Mouse (Mus musculus) adrenal gland, adult (tissue): ENCODE data around the gene Ptprg.
"Not testable (repeated sequence)": the region's sequence is repeated elsewhere in the genome, so short reads cannot be mapped to it uniquely, and the experiment has no call there.

Experiments used
- DNase-seq, 2 experiments: peaks; one replicate each; pipeline ENCODE4 v3.0.0; 2022 to 2023; ENCODE audit warnings: low spot score in 1 of 2; ENCODE audit not compliant: inconsistent age in 2 of 2

Ptprg gene

DNA sequence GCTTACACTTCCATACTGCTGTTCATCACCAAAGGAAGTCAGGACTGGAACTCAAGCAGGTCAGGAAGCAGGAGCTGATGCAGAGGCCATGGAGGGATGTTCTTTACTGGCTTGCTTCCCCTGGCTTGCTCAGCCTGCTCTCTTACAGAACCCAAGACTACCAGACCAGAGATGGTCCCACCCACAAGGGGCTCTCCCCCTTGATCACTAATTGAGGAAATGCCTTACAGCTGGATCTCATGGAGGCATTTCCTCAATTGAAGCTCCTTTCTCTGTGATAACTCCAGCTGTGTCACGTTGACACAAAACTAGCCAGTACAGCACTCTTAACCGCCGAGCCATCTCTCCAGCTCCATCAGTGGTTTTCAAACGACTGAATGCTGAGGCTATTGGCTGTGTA is 261.5 kb downstream of the Ptprg start:
- DNase-seq, result not testable (repeated sequence)

DNA sequence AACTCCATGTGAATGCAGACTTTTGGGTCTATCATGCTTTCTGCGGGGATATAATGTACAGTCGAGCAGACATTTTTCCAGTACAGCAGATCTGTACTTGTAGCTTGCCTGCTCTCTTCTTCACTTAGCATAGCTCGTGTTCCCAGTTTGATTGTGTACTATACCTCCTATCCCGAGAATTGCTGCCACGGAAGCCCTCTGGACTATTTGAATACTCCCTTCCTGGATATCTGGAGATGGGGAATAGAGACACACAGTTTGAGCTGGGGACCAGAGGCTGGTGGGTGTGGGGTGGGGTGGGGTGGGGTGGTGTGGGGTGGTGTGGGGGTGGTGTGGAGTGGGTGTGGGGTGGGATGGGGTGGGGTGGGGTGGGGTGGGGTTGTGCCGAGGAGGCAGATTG is 263.9 kb downstream of the Ptprg start:
- DNase-seq, result no peak

DNA sequence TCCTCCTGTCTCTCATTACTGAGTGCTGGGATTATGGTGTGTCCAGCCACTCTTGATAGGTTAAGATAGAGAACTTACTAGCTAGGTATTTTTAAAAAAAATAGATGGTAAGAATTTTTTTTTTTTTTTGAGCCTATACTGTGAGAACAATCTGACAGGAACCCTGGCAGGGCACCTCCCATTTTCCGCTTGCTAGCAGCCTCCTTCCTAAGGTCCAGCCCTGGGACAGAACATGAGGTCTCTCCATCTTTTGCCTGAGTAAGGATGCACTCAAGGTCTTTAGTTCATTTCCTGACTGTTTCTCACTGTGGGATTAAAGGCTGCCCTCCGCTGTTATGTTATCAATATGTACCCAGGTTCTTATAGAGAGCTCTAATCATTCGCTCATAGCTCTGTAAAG is 264.7 kb downstream of the Ptprg start:
- no peak for DNase-seq

DNA sequence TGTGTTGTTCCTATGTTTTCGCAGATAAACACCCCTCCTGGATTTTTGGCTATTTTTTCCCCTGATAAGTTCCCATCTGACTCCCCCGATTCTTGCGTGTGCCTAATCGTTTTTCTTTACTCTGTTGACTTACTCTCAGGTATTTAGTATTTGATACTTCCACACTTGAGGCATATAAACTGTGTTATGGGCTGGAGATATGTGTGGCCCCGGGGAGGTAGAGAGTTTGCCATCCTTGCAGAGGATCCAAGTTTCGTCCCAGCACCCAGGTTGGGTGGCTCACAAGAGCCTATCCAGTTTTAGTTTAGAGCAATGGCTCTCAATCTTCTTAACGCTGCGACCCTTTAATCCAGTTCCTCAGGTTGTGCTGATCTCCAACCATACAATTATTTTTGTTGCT is 265.4 kb downstream of the Ptprg start:
- DNase-seq, result no peak

DNA sequence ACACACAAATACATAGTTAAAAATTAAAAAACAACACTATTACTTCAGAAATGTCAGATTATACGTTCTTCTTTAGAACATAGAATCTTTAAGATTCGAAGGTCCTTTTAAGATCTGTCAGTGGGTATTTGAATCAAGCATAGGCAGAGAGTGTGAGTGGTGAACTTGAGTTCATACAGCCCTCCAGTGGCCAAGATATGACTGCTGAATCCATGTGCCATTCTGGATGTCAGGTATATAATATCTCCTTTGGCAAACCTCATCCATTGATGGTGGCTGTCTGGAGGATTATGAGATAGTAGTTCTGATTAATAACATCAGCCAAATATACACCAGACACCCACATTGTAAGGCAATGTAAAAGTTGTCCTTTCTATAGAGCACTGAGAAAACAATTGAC is 266.0 kb downstream of the Ptprg start:
- no peak for DNase-seq

DNA sequence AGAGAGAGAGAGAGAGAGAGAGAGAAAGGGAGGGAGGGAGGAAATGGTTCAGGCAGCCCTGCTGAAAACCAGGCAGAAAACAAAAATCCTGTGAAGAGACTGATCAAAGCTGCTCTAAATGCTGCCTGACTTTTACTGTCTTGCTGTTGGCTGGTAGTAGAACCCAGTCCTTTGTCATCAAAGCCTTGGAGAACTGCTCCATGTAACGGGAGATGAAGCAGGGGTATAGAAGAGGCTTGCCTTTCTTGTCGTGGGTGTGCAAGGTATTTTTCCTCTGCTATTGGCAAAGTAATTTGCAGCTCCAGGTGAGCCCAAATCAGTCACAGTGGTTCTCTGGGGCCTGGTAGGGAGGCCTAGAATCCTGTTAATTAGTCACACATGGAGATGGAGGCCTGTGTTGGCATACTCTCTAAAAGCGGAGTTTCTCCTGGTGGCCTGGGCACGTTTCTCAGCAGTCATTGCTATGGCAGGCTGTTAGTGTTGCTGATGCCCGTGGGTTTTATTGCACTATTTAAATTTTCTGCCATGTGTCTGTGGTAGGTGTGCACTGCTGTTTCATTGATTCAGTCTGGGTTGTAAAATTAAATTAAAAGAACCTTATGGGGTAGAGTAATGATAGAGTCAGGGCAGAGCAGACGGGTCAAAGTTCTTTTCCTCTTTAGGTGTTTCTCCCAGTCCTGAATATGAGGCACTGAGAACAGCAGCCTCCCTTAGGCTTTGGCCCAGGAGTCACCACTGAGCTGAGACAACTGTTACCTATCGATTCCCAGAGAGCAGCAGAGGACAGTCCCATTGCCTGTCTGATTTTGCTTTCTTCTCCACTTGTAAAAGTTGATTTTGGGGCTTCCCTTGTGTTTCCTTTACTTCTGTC is 269.7 kb downstream of the Ptprg start:
- no peak for DNase-seq

DNA sequence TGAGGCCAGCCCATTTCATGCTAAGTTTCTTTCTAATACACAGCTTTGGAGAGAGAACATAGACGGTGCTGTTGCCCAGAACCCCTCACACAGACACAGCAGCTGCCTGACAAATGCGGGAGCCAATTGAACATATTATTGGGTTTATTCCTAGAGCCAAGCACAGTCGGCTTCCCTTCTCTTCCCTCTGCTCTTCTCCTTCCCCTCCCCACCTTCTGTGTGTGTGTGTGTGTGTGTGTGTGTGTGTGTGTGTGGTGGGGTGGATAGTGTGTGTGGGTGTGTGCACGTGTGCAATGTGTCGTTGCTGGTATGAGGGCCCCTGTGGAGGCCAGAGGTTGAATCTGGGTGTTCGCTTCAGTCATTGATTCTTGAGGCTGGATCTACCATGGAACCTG is 270.4 kb downstream of the Ptprg start:
- no peak for DNase-seq

DNA sequence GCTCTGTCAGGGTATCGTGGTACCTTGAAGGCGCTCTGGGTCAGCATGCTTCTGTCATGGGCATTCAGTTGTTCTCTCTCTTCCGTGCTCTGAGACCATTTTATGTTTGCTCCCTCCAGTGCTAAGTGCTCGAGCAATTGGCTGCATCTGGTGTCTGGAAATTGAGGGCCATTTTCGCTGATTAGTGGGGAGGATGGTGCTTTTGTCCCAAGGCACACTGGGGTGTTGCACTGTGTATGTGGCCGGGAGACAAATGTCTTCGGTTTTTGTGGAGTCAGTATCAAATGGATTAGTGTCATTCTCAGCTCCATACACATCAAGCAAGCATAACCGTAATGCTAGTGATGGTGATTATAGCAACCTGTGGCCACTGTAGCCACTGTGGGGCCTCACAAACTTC is 271.6 kb downstream of the Ptprg start:
- no peak for DNase-seq

DNA sequence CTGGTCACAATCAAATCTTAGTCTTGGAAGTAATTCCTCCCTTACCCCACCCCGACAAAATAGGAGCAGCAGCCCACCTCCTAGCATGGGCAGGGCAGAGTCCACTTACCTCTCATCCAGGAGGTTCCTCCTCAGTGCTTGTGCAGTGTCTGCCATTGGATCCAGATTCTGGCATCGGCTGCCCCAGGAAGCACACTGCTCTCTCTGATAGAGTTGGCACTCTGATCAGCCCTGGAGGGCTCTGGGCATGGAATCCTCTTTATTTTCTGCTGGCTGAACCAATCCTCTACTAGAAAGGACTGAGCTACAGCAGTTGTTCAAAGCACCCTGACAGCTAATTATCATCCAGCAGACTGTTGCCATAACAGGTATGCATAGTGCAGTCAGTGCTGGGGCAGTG is 272.2 kb downstream of the Ptprg start:
- no peak for DNase-seq

DNA sequence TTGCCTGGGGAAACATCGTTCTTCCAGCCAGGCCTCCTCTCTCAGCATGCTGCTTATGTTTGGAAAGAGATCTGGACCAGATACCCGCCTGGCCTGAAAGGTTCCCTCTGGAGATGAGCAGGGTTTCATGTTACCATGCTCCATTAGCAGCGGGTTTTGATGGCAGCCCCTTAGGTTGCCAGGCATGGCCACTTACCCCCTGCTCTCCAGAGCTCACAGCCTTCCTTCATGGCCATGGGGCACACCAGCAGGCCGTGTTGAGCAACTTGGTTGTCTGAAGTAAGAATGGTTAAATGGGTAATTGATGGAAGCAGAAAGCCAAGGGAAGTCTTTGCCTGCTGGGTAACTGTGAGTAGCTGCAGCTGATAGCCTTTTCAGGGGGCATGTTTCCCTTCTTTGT is 274.8 kb downstream of the Ptprg start:
- DNase-seq, result no peak

DNA sequence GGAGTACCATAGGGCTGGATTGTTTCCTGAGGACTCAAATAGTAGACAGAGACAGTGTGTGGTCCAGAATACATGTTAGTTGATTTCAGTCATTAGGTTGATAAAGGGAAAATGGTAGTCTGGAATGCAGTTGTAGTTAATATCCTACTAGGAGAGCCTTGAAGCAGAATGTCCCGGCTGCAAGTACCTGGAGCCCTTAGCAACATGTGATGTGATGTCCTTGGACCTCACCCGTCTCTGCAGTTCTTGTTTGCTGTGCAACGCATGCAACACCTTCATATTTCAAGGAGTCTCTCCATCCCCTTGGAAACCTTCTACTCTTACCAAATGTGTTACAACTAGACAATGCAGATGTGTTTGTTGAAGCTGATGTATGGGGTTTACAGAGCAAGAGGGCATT is 280.3 kb downstream of the Ptprg start:
- no peak for DNase-seq

DNA sequence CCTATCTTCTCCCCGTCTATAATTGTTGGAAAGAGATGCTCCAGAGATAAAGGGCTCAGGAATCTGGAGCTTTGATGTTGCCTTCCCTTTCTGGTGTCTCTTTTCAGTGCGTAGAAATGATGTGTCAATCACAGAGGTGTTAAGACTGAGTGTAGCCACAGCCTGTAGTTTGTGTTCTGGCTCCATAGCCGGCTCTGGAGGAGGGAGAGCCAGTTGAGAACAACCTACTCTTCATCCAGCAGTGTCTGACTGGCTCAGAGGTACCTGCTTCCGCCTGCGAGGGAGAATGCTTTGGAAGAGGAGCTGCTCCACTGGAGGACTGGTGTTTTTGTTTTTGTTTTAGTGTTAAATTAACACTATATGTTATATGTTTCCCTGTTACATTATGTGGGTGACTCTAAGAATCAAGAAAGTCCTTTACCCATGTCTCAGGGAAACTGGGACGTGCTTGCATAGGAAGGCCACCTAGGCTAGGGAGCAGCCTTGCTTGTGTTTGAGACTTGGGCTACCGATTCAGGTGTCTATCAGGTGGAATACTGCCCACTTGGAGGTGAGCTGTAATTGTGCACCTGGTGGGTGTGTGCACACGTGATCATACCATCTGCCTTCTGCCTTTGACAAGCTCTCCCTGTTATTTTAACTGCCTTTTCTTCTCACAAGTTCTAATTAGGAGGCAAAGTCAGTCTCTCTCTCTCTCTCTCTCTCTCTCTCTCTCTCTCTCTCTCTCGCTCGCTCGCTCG is 282.5 kb downstream of the Ptprg start:
- DNase-seq, result no peak

DNA sequence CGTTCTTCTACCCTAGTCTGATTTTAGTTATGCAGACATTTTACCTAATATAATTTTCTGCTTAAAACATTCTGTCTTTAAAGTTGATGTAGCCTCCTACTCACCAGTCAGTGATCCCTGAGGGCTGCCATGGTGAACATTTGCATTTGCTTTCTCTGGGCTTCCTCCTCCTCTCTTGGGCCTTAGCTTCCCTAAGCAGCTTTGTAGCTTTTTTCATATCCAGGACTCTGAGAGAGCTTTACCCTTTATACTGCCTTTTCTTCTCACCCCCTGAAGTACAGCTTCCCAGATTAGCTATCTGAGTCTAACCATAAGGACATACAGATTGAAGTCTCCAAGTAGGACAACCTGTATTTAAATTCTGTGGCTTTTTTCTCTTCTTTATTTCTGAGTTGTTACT is 284.4 kb downstream of the Ptprg start:
- no peak for DNase-seq

DNA sequence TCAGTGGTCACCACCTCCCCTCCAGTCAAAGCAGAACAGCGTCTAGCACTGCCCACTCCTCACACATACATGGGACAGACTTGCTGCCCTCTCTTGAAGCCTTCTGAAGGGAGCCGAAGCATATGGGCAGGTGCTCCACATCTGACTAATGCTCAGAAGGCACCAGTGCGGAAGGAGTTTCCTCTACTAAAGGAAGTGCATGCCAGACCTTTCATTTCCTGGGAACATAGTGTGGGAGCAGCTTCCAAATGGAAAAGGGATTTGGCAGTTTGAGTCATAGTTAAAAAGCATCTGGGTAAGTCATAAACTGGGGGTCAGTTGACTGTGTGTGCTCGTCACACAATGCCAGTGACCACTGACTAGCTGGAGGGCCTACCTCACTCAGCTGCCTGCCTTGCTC is 288.3 kb downstream of the Ptprg start:
- no peak for DNase-seq

DNA sequence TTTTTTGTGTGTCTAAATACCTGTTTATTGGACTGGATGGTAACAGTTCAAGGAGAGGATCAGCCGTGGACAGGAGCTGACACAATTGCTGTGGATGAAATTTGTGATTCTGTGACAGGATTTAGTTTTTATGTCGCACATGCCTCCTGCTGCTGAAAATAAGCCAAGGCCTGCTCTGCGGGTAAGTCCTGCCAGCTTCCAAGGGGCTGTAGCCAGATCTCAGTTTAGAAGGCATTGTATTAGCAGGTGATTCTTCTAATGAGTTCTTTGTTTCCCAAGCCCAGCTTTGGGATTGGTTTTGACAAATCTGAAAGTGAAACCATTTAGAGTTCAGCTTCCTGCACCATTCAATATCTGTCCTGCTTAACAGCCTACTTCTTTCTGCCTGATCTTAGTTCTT is 299.6 kb downstream of the Ptprg start:
- DNase-seq, result peak in 1 of 2 experiments; percentile 66

DNA sequence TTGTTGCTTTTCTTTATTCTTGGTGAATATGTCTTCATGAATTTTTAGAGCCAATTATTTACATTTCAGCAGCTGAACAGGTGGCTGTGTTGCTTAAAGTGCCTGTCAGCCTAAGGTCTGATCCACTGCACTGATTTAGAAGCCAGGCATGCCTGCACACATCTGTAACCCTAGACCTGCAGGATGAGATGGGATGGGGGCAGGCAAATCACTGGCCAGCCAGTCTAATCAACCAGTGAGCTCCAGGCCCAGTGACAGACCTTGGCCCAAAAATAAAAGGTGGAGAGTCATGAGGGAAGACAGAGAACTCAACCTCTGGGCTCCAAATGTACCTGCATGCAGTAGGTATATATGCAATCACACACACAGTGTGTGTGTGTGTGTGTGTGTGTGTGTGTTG is 302.2 kb downstream of the Ptprg start:
- DNase-seq, result no peak

DNA sequence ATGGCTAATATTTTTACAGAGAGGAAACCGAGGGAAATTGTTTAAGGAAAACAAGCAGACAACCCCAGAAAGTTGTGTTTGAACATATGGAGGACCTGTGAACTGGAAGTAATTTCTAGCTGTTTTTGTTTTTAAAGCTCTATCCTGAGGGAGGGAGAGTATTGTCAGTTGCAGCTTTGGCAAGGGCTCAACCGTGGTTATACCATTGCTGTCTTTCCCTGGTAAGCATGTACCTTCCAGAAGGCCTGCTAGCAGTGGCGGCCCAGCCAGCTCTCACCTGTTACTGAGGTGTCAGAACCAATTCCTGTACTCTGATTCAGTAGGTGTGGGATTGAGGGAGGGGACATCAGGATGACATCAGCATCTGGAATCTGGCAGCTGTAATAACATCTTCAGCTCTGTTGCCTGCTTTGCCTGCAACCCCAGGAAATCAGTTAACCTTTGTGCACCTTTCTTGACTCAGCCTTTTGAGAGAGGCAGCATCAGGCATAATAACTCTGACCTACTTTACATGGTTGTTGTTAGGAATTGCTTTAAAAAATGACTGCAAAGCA is 304.7 kb downstream of the Ptprg start:
- DNase-seq, result no peak

DNA sequence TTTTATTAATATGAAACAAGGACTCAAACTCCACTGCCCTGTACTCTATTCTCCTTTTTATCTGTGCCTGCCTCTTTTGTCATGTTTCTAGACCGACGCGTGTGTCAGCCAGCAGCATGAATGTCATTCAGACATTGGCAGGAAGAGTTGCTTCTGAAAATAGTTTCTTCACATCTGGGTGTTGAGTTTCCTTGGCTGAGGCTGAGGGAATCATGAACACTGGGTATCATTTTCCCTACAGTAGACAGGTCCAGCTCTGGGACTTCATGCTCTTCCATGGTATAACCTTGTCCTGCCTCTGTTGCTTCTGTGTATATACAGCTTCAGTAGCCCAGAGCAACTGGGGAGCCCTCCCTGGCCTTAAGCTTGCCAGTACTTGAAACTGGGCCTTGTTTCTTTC is 310.0 kb downstream of the Ptprg start:
- no peak for DNase-seq

DNA sequence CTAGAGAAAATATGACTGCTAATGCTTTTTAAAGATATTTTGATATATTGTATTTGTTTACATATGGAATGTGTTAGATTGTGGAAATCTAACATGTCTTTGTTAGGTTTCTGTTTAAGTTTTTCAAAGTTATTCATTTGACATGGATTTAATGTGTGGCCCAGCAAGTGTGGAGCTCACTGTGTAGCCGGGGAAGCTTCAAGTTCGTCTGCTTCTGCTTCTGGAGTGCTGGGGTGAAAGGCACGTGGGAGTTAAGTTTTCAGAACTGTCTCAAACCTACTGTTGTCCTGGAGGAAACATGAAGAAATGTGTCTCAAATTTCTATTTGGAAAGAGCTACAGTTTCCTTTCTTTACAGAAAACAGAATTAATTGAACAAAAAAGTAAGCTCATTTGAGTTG is 311.5 kb downstream of the Ptprg start:
- DNase-seq, result no peak

DNA sequence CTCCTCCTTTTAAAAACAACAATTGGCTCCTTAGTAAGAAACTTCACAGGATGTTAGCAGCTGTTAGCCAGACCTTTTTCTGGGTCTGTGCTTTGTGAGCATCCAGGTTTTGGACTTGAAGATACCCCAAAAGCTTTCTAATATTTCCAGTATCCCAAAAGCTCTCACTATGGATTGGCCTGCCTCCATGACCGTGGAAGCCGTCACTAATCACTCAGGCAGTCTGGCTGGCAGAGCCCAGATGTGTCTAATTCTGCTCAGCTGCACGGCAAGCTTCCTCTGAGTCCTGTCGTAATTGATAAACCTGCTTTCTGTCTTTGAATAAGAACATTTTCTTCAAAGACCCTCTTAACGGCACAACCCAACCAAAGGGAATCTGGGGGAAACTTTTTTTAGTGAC is 312.0 kb downstream of the Ptprg start:
- DNase-seq, result no peak

DNA sequence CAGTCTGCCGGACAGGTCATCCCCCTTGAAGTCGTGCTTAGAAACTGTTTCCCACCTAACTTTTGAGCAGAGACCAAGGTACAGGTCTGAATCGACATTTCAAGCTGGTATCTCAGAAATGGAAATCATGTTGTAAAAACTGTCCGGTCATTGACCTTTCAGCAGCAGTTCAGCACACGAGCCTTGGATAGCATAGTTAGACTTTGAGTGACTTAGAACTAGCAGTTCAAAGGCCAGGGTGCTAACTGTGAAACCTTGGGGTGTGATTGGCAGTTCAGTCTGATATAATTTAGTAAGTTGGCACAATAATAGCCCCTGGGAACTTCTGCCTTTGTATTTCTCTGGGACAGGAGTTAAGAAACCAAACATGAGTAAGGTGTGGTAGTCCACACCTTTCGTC is 312.5 kb downstream of the Ptprg start:
- no peak for DNase-seq

DNA sequence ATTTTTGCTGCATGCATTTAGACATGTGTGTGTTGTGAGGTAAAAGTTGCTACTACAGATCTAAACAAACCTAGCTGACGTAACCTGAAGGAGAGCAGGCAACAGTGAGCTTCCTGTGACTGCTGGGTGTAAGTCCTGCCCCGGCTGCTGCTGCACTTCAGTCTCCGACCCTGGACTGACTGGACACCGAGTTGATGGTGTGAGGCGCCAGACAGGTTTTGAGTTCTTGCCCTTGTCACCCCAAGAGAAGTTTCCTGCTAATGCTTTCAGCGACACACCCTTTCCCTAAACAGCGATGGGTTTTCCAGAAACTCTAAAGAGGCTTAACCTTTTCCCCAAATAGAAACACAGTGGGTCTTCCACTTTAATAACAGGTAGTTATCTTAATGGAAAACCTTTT is 313.1 kb downstream of the Ptprg start:
- peak; percentile 41 to 61 for DNase-seq
